In the genomic region with DNA sequence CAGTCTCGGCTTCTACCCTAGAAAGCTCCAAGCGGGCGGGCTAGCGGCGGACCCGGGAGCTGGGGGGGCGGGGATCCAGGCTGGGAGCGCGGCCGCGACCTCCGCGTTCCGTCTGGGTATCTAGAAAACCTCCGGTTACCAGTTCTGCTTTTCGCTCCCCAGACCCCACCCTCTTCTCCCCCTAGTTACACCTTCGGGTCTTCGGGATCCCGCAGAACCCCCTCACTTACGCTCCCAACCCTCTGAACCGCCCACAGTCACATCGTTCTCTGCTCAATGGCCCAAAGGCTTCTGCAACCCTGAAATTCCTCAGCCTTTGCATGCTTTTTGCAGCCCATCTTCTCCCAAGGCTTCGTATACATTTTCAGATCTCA, we compare ENCODE assay signal across 8 mouse cellular contexts. TPM values are rescaled to one million over a fixed set of nuclear protein-coding genes. Genes with fewer than 3 reads are reported as not detected.
DNase-seq lines count a peak whose midpoint lies in the region; ATAC-seq and TF ChIP-seq lines count a peak whose summit lies in the region.

No protein-coding gene starts in this region.

- WGBS in kidney, embryonic 16.5 days, result 0% methylated on average over 21 of the region's 23 CpGs
- under 1% methylated on average over 21 of the region's 23 CpGs for WGBS in hindbrain, embryonic 13.5 days
- WGBS in midbrain, embryonic 16.5 days, result 1% methylated on average over 11 of the region's 23 CpGs

- no peak for TF ChIP-seq CTCF in bone marrow macrophage, adult 2 months (IDR thresholded peaks at IDR 0.05; ENCODE audit: low read depth, low read length)

- no peak for DNase-seq in kidney, postnatal 36 days
- no peak for DNase-seq in cerebellum, adult 18-20 months
- DNase-seq in adrenal gland, adult 2 months, result no peak

- TF ChIP-seq POLR2A in bone marrow macrophage, adult 2 months (IDR thresholded peaks at IDR 0.05; ENCODE audit: borderline replicate concordance, low read depth, low read length), result no peak

- peak overlapping the region; percentile 85 for H3K9ac ChIP-seq in kidney, embryonic 16.5 days (replicated peaks; ENCODE audit: low read length)
- H3K9ac ChIP-seq in hindbrain, embryonic 13.5 days, result peak overlapping the region; percentile 93
- H3K9ac ChIP-seq in midbrain, embryonic 16.5 days (ENCODE audit: low read depth, low read length), result peak overlapping the region; percentile 88

- H3K27me3 ChIP-seq in kidney, embryonic 16.5 days (ENCODE audit: insufficient read depth, low read length), result no peaks in the 10 kb centered on the region; the same call in 1 of the 2 replicates
- H3K27me3 ChIP-seq in hindbrain, embryonic 13.5 days, result peaks cover 21% of the 10 kb centered on the region
- no peaks in the 10 kb centered on the region for H3K27me3 ChIP-seq in midbrain, embryonic 16.5 days (ENCODE audit: control insufficient read depth, insufficient read depth, low read depth, low read length)

- no peak for ATAC-seq in kidney, embryonic 16.5 days (ENCODE audit: low FRiP score, low TSS enrichment)
- no peak; the same call in 1 of the 2 replicates for ATAC-seq in hindbrain, embryonic 13.5 days (ENCODE audit: low FRiP score)
- peak; percentile 16; the same call in 1 of the 2 replicates for ATAC-seq in midbrain, embryonic 16.5 days
- ATAC-seq in activated CD4-positive, CD25-positive, alpha-beta regulatory T cell, adult 4 months, result no peak

- H3K9me3 ChIP-seq in kidney, embryonic 16.5 days (ENCODE audit: low read length), result no peaks in the 10 kb centered on the region
- no peaks in the 10 kb centered on the region for H3K9me3 ChIP-seq in hindbrain, embryonic 13.5 days
- H3K9me3 ChIP-seq in midbrain, embryonic 16.5 days (replicated peaks; ENCODE audit: control insufficient read depth, low read length, poor library complexity, severe bottlenecking), result no peaks in the 10 kb centered on the region

- H3K36me3 ChIP-seq in kidney, embryonic 16.5 days (ENCODE audit: insufficient read depth, low read length), result peaks cover 3% of the 10 kb centered on the region; the same call in 1 of the 2 replicates
- peaks cover 19% of the 10 kb centered on the region for H3K36me3 ChIP-seq in hindbrain, embryonic 13.5 days
- peaks cover 3% of the 10 kb centered on the region; the same call in 1 of the 2 replicates for H3K36me3 ChIP-seq in midbrain, embryonic 16.5 days (ENCODE audit: control insufficient read depth, insufficient read depth, low read length)

- H3K27ac ChIP-seq in kidney, embryonic 16.5 days (ENCODE audit: low read length), result peak overlapping the region; percentile 74; the same call in 1 of the 2 replicates
- H3K27ac ChIP-seq in bone marrow macrophage, adult 2 months (ENCODE audit: insufficient read depth, low read depth, low read length), result no peak overlapping the region
- peak overlapping the region; percentile 83 for H3K27ac ChIP-seq in hindbrain, embryonic 13.5 days
- peak overlapping the region; percentile 82 for H3K27ac ChIP-seq in midbrain, embryonic 16.5 days (ENCODE audit: low read length)

- peak overlapping the region; percentile 83 for H3K4me2 ChIP-seq in kidney, embryonic 16.5 days (replicated peaks; ENCODE audit: low read depth, low read length)
- peak overlapping the region; percentile 72 for H3K4me2 ChIP-seq in hindbrain, embryonic 13.5 days
- peak overlapping the region; percentile 59 for H3K4me2 ChIP-seq in midbrain, embryonic 16.5 days (ENCODE audit: low read length)

- peaks cover 16% of the 10 kb centered on the region for H3K4me1 ChIP-seq in kidney, embryonic 16.5 days (ENCODE audit: insufficient read depth, low read length)
- peaks cover 14% of the 10 kb centered on the region for H3K4me1 ChIP-seq in bone marrow macrophage, adult 2 months (ENCODE audit: control insufficient read depth, insufficient read depth, low read length)
- H3K4me1 ChIP-seq in hindbrain, embryonic 13.5 days (replicated peaks), result peaks cover 19% of the 10 kb centered on the region
- peaks cover 10% of the 10 kb centered on the region for H3K4me1 ChIP-seq in midbrain, embryonic 16.5 days (ENCODE audit: control insufficient read depth, insufficient read depth, low read length)

- peak overlapping the region; percentile 74 for H3K4me3 ChIP-seq in kidney, embryonic 16.5 days (ENCODE audit: low read length)
- H3K4me3 ChIP-seq in bone marrow macrophage, adult 2 months (ENCODE audit: insufficient read depth, low read length), result peak overlapping the region; percentile 65
- peak overlapping the region; percentile 75 for H3K4me3 ChIP-seq in hindbrain, embryonic 13.5 days
- H3K4me3 ChIP-seq in midbrain, embryonic 16.5 days (ENCODE audit: low read depth, low read length), result peak overlapping the region; percentile 78

RNA-seq across cellular contexts. Expression of gene Prickle4, which starts 0.8 kb away (rescaled TPM):
- 0.84 and 1.3 TPM in 2 replicates for polyA plus RNA-seq in kidney, embryonic 16.5 days (2015; fragmentation: Nextera tagmentation; extraction: Ambion mirVana)
- 2.9 and 3.2 TPM in 2 replicates for polyA plus RNA-seq in bone marrow macrophage, adult 2 months (2012; ENCODE audit: insufficient read depth, insufficient read length, missing spikeins)
- polyA plus RNA-seq in hindbrain, embryonic 13.5 days (2015; fragmentation: Nextera tagmentation; extraction: Ambion mirVana), result 0.43 and 0.52 TPM in 2 replicates
- 0.77 and 2.4 TPM in 2 replicates for polyA plus RNA-seq in midbrain, embryonic 16.5 days (2015; fragmentation: Nextera tagmentation; extraction: Ambion mirVana)
- polyA plus RNA-seq in activated CD4-positive, CD25-positive, alpha-beta regulatory T cell, adult 4 months (2017; shearing (Covaris generic)), result not detected
- total RNA-seq in adrenal gland, adult 2 months (2021), result 1 to 10 TPM; 3.5 to 3.7 TPM
- 10.6 and 13.7 TPM in 2 replicates for polyA plus RNA-seq in adrenal gland, adult 2 months (2012; rRNA removed)

RNA-seq across cellular contexts. Expression of gene Gm21981, which starts 1.1 kb away (rescaled TPM):
- polyA plus RNA-seq in kidney, embryonic 16.5 days (2015; fragmentation: Nextera tagmentation; extraction: Ambion mirVana), result 0.24 and 0.90 TPM in 2 replicates
- 0.58 and 0.97 TPM in 2 replicates for polyA plus RNA-seq in bone marrow macrophage, adult 2 months (2012; ENCODE audit: insufficient read depth, insufficient read length, missing spikeins)
- polyA plus RNA-seq in hindbrain, embryonic 13.5 days (2015; fragmentation: Nextera tagmentation; extraction: Ambion mirVana), result 0.52 and 0.71 TPM in 2 replicates
- 0.88 and 0.92 TPM in 2 replicates for polyA plus RNA-seq in midbrain, embryonic 16.5 days (2015; fragmentation: Nextera tagmentation; extraction: Ambion mirVana)
- polyA plus RNA-seq in activated CD4-positive, CD25-positive, alpha-beta regulatory T cell, adult 4 months (2017; shearing (Covaris generic)), result not detected
- under 1 TPM; 0.43 to 0.86 TPM for total RNA-seq in adrenal gland, adult 2 months (2021)
- 0.44 and 1.1 TPM in 2 replicates for polyA plus RNA-seq in adrenal gland, adult 2 months (2012; rRNA removed)

RNA-seq across cellular contexts. Expression of gene Frs3, which starts 6.5 kb away (rescaled TPM):
- 6.6 and 7.3 TPM in 2 replicates for polyA plus RNA-seq in kidney, embryonic 16.5 days (2015; fragmentation: Nextera tagmentation; extraction: Ambion mirVana)
- 3.1 and 8.4 TPM in 2 replicates for polyA plus RNA-seq in bone marrow macrophage, adult 2 months (2012; ENCODE audit: insufficient read depth, insufficient read length, missing spikeins)
- polyA plus RNA-seq in hindbrain, embryonic 13.5 days (2015; fragmentation: Nextera tagmentation; extraction: Ambion mirVana), result 28.6 and 32.9 TPM in 2 replicates
- 46.0 and 54.1 TPM in 2 replicates for polyA plus RNA-seq in midbrain, embryonic 16.5 days (2015; fragmentation: Nextera tagmentation; extraction: Ambion mirVana)
- polyA plus RNA-seq in activated CD4-positive, CD25-positive, alpha-beta regulatory T cell, adult 4 months (2017; shearing (Covaris generic)), result not detected
- 1 to 10 TPM; 2.6 to 6.9 TPM for total RNA-seq in adrenal gland, adult 2 months (2021)
- polyA plus RNA-seq in adrenal gland, adult 2 months (2012; rRNA removed), result 18.6 and 21.6 TPM in 2 replicates

RNA-seq across cellular contexts. Expression of gene Tomm6, which starts 7.1 kb away (rescaled TPM):
- polyA plus RNA-seq in kidney, embryonic 16.5 days (2015; fragmentation: Nextera tagmentation; extraction: Ambion mirVana), result 318 and 344 TPM in 2 replicates
- 220 TPM in 2 replicates for polyA plus RNA-seq in bone marrow macrophage, adult 2 months (2012; ENCODE audit: insufficient read depth, insufficient read length, missing spikeins)
- 289 and 295 TPM in 2 replicates for polyA plus RNA-seq in hindbrain, embryonic 13.5 days (2015; fragmentation: Nextera tagmentation; extraction: Ambion mirVana)
- polyA plus RNA-seq in midbrain, embryonic 16.5 days (2015; fragmentation: Nextera tagmentation; extraction: Ambion mirVana), result 252 and 268 TPM in 2 replicates
- 100 to 1,000 TPM; 297 to 309 TPM for polyA plus RNA-seq in activated CD4-positive, CD25-positive, alpha-beta regulatory T cell, adult 4 months (2017; shearing (Covaris generic))
- total RNA-seq in adrenal gland, adult 2 months (2021), result 100 to 1,000 TPM; 223 to 242 TPM
- 81.0 and 81.3 TPM in 2 replicates for polyA plus RNA-seq in adrenal gland, adult 2 months (2012; rRNA removed)

RNA-seq across cellular contexts. Expression of gene Pgc, which starts 31.3 kb away (rescaled TPM):
- 0.92 TPM in 1 of 2 replicates, not detected in the other for polyA plus RNA-seq in kidney, embryonic 16.5 days (2015; fragmentation: Nextera tagmentation; extraction: Ambion mirVana)
- not detected in 2 replicates for polyA plus RNA-seq in bone marrow macrophage, adult 2 months (2012; ENCODE audit: insufficient read depth, insufficient read length, missing spikeins)
- polyA plus RNA-seq in hindbrain, embryonic 13.5 days (2015; fragmentation: Nextera tagmentation; extraction: Ambion mirVana), result not detected in 2 replicates
- 0.13 TPM in 1 of 2 replicates, not detected in the other for polyA plus RNA-seq in midbrain, embryonic 16.5 days (2015; fragmentation: Nextera tagmentation; extraction: Ambion mirVana)
- polyA plus RNA-seq in activated CD4-positive, CD25-positive, alpha-beta regulatory T cell, adult 4 months (2017; shearing (Covaris generic)), result not detected
- total RNA-seq in adrenal gland, adult 2 months (2021), result not detected
- 1.6 and 27.4 TPM in 2 replicates for polyA plus RNA-seq in adrenal gland, adult 2 months (2012; rRNA removed)
